Mouse (Mus musculus) liver, adult 2 months (tissue): Measurements from ENCODE around the gene Gjc2.

Experiments used
- CTCF ChIP-seq: fragments of 200-500 bp; IDR thresholded peaks from 2 replicates; pipeline ENCODE4 v1.5.1; 2011; ENCODE audit warnings: low read depth, low read length, control low read depth
- POLR2A ChIP-seq: fragments of 200-500 bp; IDR thresholded peaks from 2 replicates; pipeline ENCODE4 v1.6.1; 2011; ENCODE audit warnings: low read length, control low read depth; ENCODE audit not compliant: insufficient read depth; ENCODE audit errors: extremely low read depth

DNA sequence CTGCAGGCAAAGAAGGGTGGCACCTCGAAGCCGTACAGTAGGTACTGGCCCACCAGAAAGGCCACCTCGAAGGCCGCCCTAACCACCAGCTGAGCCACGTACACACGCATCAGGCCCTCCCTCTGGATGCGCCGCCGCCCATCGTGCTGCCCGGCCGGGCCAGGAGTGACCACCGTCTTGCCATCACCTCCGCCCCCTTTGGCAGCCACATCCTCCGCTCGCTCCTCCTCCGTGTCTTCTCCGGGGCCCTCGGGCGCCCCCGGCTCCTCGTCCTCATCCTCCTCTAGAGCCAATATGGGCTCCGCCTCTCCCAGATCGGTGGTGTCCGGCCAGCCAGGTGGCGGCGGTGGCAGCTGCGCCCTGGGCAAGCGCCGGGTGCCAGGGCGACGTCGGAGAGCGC, 6.1 kb downstream of the Gjc2 start:
- TF ChIP-seq CTCF: no peak
- no peak for TF ChIP-seq POLR2A
